Mouse (Mus musculus): ENCODE measurements around the gene Mcpt8.
"Not testable (repeated sequence)": the region's sequence is repeated elsewhere in the genome, so short reads cannot be mapped to it uniquely, and the experiment has no call there.

Gene Mcpt8

DNA sequence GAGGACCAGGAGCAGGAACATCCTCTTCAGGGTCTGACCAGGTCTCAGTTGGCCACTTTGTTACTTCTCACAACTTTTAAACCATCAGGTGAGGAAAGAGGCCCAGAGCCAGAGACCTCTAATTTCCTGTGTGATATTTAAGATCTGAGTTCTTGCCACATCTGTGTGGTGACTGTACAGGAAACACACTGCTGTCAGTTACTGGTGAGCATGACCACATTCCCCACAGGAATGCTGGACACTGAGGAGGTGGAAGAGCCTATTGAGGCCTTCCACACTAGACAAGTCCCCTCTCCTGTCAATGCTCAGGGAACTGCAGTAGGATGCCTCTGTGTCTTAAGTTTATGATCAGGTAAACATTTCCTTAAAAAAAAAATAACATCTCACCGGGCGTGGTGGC is at the start of gene Mcpt8:
Mcpt8 (minus strand) TSS at position 107 of the 400 bp plus-strand sequence.
- in situ Hi-C loops (cut with MboI, MseI) = no loop called here

GRCm38 (mm10) chr14:56133675-56134074 is 48.6 kb upstream of the Mcpt8 start:
- in situ Hi-C loops (cut with MboI, MseI) = loop anchor here (10.0 kb wide), 1 partner anchor 1581 kb away; no protein-coding TSS in a partner anchor

DNA sequence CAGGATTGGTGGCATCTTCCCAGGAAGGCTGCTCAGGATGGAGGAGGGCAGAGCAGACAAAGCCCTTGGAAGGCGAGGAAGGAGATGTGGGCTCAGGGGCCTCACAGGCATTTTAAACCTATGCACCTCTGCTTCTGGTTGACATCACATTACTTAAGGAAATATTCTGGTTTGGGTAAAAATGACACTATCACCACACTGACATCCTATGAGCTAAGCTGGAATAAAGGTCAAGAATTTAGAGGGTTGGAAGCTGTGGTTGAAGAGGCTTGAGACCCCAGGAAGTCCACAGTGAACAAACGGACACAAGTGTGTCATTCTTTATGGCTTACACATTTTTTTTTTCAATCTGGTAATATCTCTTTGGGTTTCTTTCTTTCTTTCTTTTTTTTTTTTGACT is 47.4 kb upstream of the Mcpt8 start, which contains the start of gene Gzmd:
Gzmd (minus strand) TSS at position 101 of the 400 bp plus-strand sequence.
- in situ Hi-C loops (cut with MboI, MseI) = loop anchor here (10.0 kb wide), 1 partner anchor 1582 kb away; no protein-coding TSS in a partner anchor

DNA sequence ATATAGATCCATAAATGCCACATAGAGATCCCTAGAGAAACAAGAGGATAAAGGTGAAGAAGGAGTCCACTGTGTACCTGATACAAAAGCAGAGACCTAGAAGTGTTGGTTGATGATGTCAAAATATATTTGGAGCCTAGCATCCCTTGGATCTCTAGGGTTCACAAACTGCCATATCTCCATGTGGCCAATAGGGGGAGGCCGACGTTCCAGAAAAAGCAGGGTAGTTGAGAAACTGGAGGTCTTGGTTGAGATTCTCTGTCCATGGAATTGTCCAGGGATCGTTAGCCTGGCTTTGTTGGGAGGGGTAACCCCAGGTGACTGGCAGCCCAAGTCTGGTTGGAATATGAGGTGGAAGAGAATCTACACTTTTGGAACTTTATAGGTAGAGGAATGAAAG is 43.3 kb upstream of the Mcpt8 start:
- in situ Hi-C loops (cut with MboI, MseI) = no loop called here

- in situ Hi-C loops (cut with MboI, MseI) = no loop called here
Observed at GRCm38 (mm10) chr14:56123516-56123915, 38.4 kb upstream of the Mcpt8 start.

- in situ Hi-C loops (cut with MboI, MseI) = no loop called here
Observed at GRCm38 (mm10) chr14:56120525-56120924, 35.5 kb upstream of the Mcpt8 start, which contains the start of gene Gzme. TSS of gene Gzme (minus strand) at chr14:56120625.

- in situ Hi-C loops (cut with MboI, MseI) = not testable (repeated sequence)
Observed at GRCm38 (mm10) chr14:56115531-56116310, 30.6 kb upstream of the Mcpt8 start.

- in situ Hi-C loops (cut with MboI, MseI) = no loop called here
Observed at GRCm38 (mm10) chr14:56105447-56106180, 20.5 kb upstream of the Mcpt8 start.

GRCm38 (mm10) chr14:56105016-56105415 is 19.9 kb upstream of the Mcpt8 start:
- in situ Hi-C loops (cut with MboI, MseI) = no loop called here

- in situ Hi-C loops (cut with MboI, MseI) = no loop called here
Observed at GRCm38 (mm10) chr14:56103452-56103851, 18.4 kb upstream of the Mcpt8 start.

DNA sequence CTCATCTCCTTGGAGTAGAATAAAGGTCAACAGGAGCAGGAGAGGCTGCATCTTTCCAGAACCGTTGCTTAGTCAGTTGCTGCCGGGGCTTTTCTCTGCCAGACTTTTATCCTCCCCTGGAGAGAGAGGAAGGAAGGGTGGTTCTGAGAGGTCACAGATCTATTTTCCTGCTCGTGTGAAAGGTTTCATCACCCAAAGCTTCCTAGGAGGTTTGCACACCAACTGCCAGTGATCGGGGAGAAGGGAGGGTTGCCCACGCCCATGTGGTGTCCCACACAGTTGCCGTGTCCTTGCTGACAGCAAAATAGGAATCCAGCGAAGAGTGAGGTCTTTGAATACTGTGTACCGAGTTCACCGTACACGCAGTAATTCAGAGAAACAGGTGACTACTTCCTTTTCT is 17.3 kb upstream of the Mcpt8 start, which contains the start of gene Ctsg:
Ctsg (minus strand) TSS at position 189 of the 400 bp plus-strand sequence.
- in situ Hi-C loops (cut with MboI, MseI) = no loop called here

- in situ Hi-C loops (cut with MboI, MseI) = no loop called here
Observed at GRCm38 (mm10) chr14:56098940-56099339, 13.9 kb upstream of the Mcpt8 start.

DNA sequence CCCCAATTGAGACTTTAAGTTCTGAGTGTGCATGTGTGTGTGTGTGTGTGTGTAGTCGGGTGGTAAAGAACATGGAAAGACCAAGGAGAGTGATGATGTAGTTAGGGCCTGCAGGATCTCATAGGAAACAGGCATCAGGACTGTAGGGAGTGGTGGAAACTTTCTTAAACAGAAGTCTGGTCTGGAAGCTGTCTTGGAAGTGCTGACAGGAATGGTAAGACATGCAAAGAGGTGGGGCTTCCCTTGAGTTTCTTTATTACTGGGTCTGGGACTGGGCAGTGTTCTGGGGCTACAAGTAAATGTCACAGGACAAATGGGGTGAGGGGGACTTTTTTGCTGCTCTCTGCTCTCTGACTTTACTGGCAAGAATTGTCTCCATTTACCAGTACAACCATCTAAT is 12.5 kb upstream of the Mcpt8 start:
- in situ Hi-C loops (cut with MboI, MseI) = no loop called here

DNA sequence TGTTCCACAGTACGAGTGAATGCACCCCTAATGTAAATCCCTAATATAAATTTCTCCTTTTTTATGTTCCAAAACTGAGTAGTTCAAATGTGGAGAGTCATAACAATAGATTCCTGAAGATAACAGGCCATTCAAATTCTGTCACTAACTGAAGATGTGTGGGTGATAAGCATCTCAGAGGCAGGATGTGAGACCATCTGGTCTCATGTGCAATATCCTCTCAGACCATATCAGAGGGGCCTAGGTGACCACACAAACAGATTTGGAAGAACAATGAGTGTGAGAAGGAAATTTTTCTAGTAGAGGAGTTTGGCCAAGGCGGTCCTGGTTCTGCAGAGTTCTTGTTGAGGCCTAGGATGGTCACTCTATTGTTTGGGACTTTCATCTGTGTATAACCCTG is 8.3 kb upstream of the Mcpt8 start:
- in situ Hi-C loops (cut with MboI, MseI) = no loop called here

GRCm38 (mm10) chr14:56086711-56087110 is 1.6 kb upstream of the Mcpt8 start:
- in situ Hi-C loops (cut with MboI, MseI) = no loop called here

GRCm38 (mm10) chr14:56082016-56082415 is 3.1 kb downstream of the Mcpt8 start:
- in situ Hi-C loops (cut with MboI, MseI) = no loop called here

- in situ Hi-C loops (cut with MboI, MseI) = not testable (repeated sequence)
Observed at GRCm38 (mm10) chr14:56062213-56062612, 22.9 kb downstream of the Mcpt8 start, which contains the start of gene Mcpt4. TSS of gene Mcpt4 (minus strand) at chr14:56062313.

GRCm38 (mm10) chr14:56057722-56058121 is 27.4 kb downstream of the Mcpt8 start:
- in situ Hi-C loops (cut with MboI, MseI) = no loop called here

GRCm38 (mm10) chr14:56055408-56055807 is 29.7 kb downstream of the Mcpt8 start:
- in situ Hi-C loops (cut with MboI, MseI) = no loop called here

DNA sequence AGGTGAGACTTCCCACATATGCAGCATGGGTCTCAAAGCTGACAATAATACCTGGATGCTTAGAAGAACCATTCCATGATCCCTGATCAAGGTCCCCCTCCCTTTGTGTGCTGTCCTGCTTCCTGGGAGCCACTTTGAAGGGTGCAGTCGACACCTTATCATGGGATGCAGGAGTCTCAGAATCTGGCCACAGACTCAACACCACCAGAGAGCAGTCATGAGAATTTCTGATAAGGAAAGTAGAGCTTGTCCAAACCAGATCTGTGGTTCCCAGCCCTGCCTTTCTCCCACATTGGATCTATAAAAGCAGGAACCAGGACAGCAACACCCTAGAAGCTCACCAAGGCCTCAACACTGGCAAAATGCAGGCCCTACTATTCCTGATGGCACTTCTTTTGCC is 43.3 kb downstream of the Mcpt8 start, which contains the start of gene Mcpt2:
Mcpt2 (plus strand) TSS at position 250 of the 400 bp plus-strand sequence.
- in situ Hi-C loops (cut with MboI, MseI) = not testable (repeated sequence)

- in situ Hi-C loops (cut with MboI, MseI) = no loop called here
Observed at GRCm38 (mm10) chr14:56034433-56034832, 50.6 kb downstream of the Mcpt8 start.
